ENCODE assay signal across 10 mouse cellular contexts in the genomic region with DNA sequence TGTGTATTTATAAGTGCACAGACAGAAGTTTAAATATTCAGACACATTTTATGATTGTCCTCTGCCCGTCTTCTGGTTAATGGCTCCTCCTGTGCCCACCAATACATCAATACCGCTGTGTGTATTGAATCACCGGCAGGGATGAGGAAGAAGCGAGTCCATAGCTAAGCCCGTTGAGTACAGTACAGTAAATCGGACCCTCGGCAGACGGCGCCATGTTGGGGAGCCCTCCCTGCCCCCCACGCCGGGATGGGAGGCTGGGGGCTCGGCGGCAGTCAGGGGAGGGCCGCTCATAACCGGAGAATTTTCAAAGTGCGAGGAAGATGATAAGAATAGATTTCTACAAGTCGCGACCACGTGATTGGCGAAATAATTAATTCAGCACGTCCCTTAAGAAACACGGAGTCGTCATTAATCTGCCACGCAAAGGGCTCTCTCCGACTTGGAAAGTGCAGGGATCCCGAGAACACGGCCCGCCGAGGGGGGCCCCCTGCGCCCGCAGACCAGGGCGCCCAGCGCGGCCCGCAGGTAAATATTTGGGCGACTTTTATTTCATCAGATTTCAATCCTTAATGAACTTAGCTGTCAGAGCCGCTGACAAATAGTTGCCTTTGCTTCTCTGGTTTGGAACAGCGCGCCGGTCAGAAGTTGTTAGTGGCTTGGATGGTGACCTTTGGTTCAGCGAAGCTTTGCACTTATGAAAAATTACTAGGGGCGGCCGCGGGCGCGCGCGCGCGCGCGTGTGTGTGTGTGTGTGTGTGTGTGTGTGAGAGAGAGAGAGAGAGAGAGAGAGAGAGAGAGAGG. TPM values are rescaled to one million over a fixed set of nuclear protein-coding genes. Genes with fewer than 3 reads are reported as not detected.
DNase-seq lines count a peak whose midpoint lies in the region; ATAC-seq and TF ChIP-seq lines count a peak whose summit lies in the region.
"Had no signal": no experiment of that assay in that cellular context is flagged by ENCODE, and none has a peak within 500 bp of the region (broad histone marks: within the 10 kb centered on the region; RNA-seq: fewer than 3 reads in every experiment).

No protein-coding gene starts in this region.

- no peak for ATAC-seq in kidney, postnatal 0 days (replicated peaks; ENCODE audit: low FRiP score, low read depth)
- ATAC-seq in intestine, embryonic 14.5 days (replicated peaks; ENCODE audit: low FRiP score, low TSS enrichment, low read depth): no peak
- ATAC-seq in neural tube, embryonic 15.5 days (ENCODE audit: low FRiP score): no peak
- no peak for ATAC-seq in midbrain, postnatal 0 days (ENCODE audit: low FRiP score)

- peaks cover 34% of the 10 kb centered on the region for H3K4me1 ChIP-seq in kidney, postnatal 0 days (replicated peaks; ENCODE audit: insufficient read depth, low read length)
- H3K4me1 ChIP-seq in intestine, embryonic 14.5 days (replicated peaks; ENCODE audit: control insufficient read depth, insufficient read depth, low read length): peaks cover 3% of the 10 kb centered on the region; the same call in 1 of the 2 replicates
- H3K4me1 ChIP-seq in neural tube, embryonic 15.5 days: peaks cover 92% of the 10 kb centered on the region
- H3K4me1 ChIP-seq in midbrain, postnatal 0 days (ENCODE audit: insufficient read depth, low read length): no peaks in the 10 kb centered on the region

- WGBS in kidney, postnatal 0 days: 4% methylated on average over 52 of the region's 52 CpGs
- WGBS in intestine, embryonic 14.5 days: 3% methylated on average over 52 of the region's 52 CpGs
- under 1% methylated on average over 52 of the region's 52 CpGs for WGBS in neural tube, embryonic 15.5 days
- WGBS in midbrain, postnatal 0 days: 1% methylated on average over 52 of the region's 52 CpGs

- peak overlapping the region; percentile 58 for H3K9ac ChIP-seq in kidney, postnatal 0 days (ENCODE audit: low read depth, low read length)
- H3K9ac ChIP-seq in intestine, embryonic 14.5 days (ENCODE audit: low read length): peak overlapping the region; percentile 29; the same call in 1 of the 2 replicates
- peak overlapping the region; percentile 45; the same call in 1 of the 2 replicates for H3K9ac ChIP-seq in neural tube, embryonic 15.5 days (replicated peaks)
- no peak overlapping the region for H3K9ac ChIP-seq in midbrain, postnatal 0 days (replicated peaks; ENCODE audit: low read length, poor library complexity, severe bottlenecking)

- no peaks in the 10 kb centered on the region for H3K9me3 ChIP-seq in kidney, postnatal 0 days (replicated peaks; ENCODE audit: low read length)
- no peaks in the 10 kb centered on the region for H3K9me3 ChIP-seq in intestine, embryonic 14.5 days (ENCODE audit: control insufficient read depth, low read length)
- no peaks in the 10 kb centered on the region for H3K9me3 ChIP-seq in neural tube, embryonic 15.5 days (replicated peaks)
- H3K9me3 ChIP-seq in midbrain, postnatal 0 days (ENCODE audit: low read length): no peaks in the 10 kb centered on the region

- peak; percentile 6 to 16 for DNase-seq in cerebellum, postnatal 10 days
- DNase-seq in cerebellum, adult 9-11 months: no peak
- no peak for DNase-seq in kidney, postnatal 0 days (ENCODE audit: low spot score)
- DNase-seq in kidney, adult 8-10 months: no peak
- peak; percentile 75 for DNase-seq in intestine, embryonic 14.5 days (ENCODE audit: low spot score)
- DNase-seq in midbrain, postnatal 0 days (ENCODE audit: low spot score): no peak
- DNase-seq in cerebellum, adult 8-10 months: no peak

- H3K4me2 ChIP-seq in kidney, postnatal 0 days (ENCODE audit: low read length): peak overlapping the region; percentile 68
- H3K4me2 ChIP-seq in intestine, embryonic 14.5 days (ENCODE audit: low read length): peak overlapping the region; percentile 49
- peak overlapping the region; percentile 58 for H3K4me2 ChIP-seq in neural tube, embryonic 15.5 days
- no peak overlapping the region for H3K4me2 ChIP-seq in midbrain, postnatal 0 days (ENCODE audit: low read depth, low read length, poor library complexity, severe bottlenecking)

- H3K27ac ChIP-seq in kidney, postnatal 0 days: peak overlapping the region; percentile 32
- H3K27ac ChIP-seq in intestine, embryonic 14.5 days (ENCODE audit: low read depth): peak overlapping the region; percentile 70
- peak overlapping the region; percentile 91 for H3K27ac ChIP-seq in neural tube, embryonic 15.5 days (replicated peaks)
- no peak overlapping the region for H3K27ac ChIP-seq in midbrain, postnatal 0 days (ENCODE audit: low read depth, low read length)

- H3K27me3 ChIP-seq in kidney, postnatal 0 days (ENCODE audit: insufficient read depth, low read length): no peaks in the 10 kb centered on the region
- H3K27me3 ChIP-seq in intestine, embryonic 14.5 days (replicated peaks; ENCODE audit: control insufficient read depth, insufficient read depth, low read length): peaks cover 97% of the 10 kb centered on the region
- no peaks in the 10 kb centered on the region for H3K27me3 ChIP-seq in neural tube, embryonic 15.5 days (replicated peaks)
- H3K27me3 ChIP-seq in midbrain, postnatal 0 days (ENCODE audit: insufficient read depth, low read length): peaks cover 94% of the 10 kb centered on the region

- peak overlapping the region; percentile 33 for H3K4me3 ChIP-seq in kidney, postnatal 0 days (replicated peaks; ENCODE audit: low read depth, low read length)
- H3K4me3 ChIP-seq in intestine, embryonic 14.5 days (ENCODE audit: low read depth, low read length): peak overlapping the region; percentile 30
- H3K4me3 ChIP-seq in neural tube, embryonic 15.5 days (replicated peaks): peak overlapping the region; percentile 30
- H3K4me3 ChIP-seq in midbrain, postnatal 0 days (ENCODE audit: low read depth, low read length): no peak overlapping the region

- H3K36me3 ChIP-seq in kidney, postnatal 0 days (ENCODE audit: insufficient read depth, low read length): 0 out of 2 replicates have a peak, but pooled peaks cover 4% of the 10 kb centered on the region
- H3K36me3 ChIP-seq in intestine, embryonic 14.5 days (ENCODE audit: control insufficient read depth, insufficient read depth, low read length): no peaks in the 10 kb centered on the region
- H3K36me3 ChIP-seq in neural tube, embryonic 15.5 days: no peaks in the 10 kb centered on the region
- no peaks in the 10 kb centered on the region for H3K36me3 ChIP-seq in midbrain, postnatal 0 days (ENCODE audit: insufficient read depth, low read length)

- no peak for TF ChIP-seq CTCF in kidney, postnatal 0 days (IDR thresholded peaks at IDR 0.05; ENCODE audit: low read depth)
- no peak for TF ChIP-seq CTCF in midbrain, postnatal 0 days (IDR thresholded peaks at IDR 0.05)

RNA-seq across cellular contexts. Expression of a gene that starts 6.2 kb away (rescaled TPM):
- polyA plus RNA-seq in kidney, postnatal 0 days (2015; fragmentation: Nextera tagmentation; extraction: Ambion mirVana): 1.1 and 1.3 TPM in 2 replicates
- polyA plus RNA-seq in intestine, embryonic 14.5 days (2014; fragmentation: Nextera tagmentation; extraction: Ambion mirVana): 0.38 and 0.66 TPM in 2 replicates
- 0.96 and 2.0 TPM in 2 replicates for polyA plus RNA-seq in neural tube, embryonic 15.5 days (2015; fragmentation: Nextera tagmentation; extraction: Ambion mirVana)
- total RNA-seq in midbrain, postnatal 0 days (2014; rRNA removed): not detected in 2 replicates
- not detected in 2 replicates for polyA plus RNA-seq in midbrain, postnatal 0 days (2015; fragmentation: Nextera tagmentation; extraction: Ambion mirVana)
- total RNA-seq: liver, adult 2 months; monocyte, adult 5-6 weeks had no signal
- polyA plus RNA-seq: liver, adult 2 months had no signal

RNA-seq across cellular contexts. Expression of a gene that starts 21.0 kb away (rescaled TPM):
- polyA plus RNA-seq in kidney, postnatal 0 days (2015; fragmentation: Nextera tagmentation; extraction: Ambion mirVana): 3.3 and 4.4 TPM in 2 replicates
- polyA plus RNA-seq in intestine, embryonic 14.5 days (2014; fragmentation: Nextera tagmentation; extraction: Ambion mirVana): 1.6 and 2.9 TPM in 2 replicates
- 4.3 and 4.5 TPM in 2 replicates for polyA plus RNA-seq in neural tube, embryonic 15.5 days (2015; fragmentation: Nextera tagmentation; extraction: Ambion mirVana)
- total RNA-seq in midbrain, postnatal 0 days (2014; rRNA removed): 1.2 TPM in 1 of 2 replicates, not detected in the other
- polyA plus RNA-seq in midbrain, postnatal 0 days (2015; fragmentation: Nextera tagmentation; extraction: Ambion mirVana): not detected in 2 replicates
- total RNA-seq: monocyte, adult 5-6 weeks had no signal

RNA-seq across cellular contexts. Expression of a gene that starts 21.0 kb away (rescaled TPM):
- 7.9 and 8.0 TPM in 2 replicates for polyA plus RNA-seq in kidney, postnatal 0 days (2015; fragmentation: Nextera tagmentation; extraction: Ambion mirVana)
- polyA plus RNA-seq in intestine, embryonic 14.5 days (2014; fragmentation: Nextera tagmentation; extraction: Ambion mirVana): 27.6 and 27.8 TPM in 2 replicates
- 14.5 and 29.1 TPM in 2 replicates for polyA plus RNA-seq in neural tube, embryonic 15.5 days (2015; fragmentation: Nextera tagmentation; extraction: Ambion mirVana)
- total RNA-seq in midbrain, postnatal 0 days (2014; rRNA removed): 11.6 TPM in 1 of 2 replicates, not detected in the other
- not detected in 2 replicates for polyA plus RNA-seq in midbrain, postnatal 0 days (2015; fragmentation: Nextera tagmentation; extraction: Ambion mirVana)
- total RNA-seq: liver, adult 2 months; monocyte, adult 5-6 weeks had no signal
- polyA plus RNA-seq: liver, adult 2 months had no signal

RNA-seq across cellular contexts. Expression of a gene that starts 28.3 kb away (rescaled TPM):
- 73.4 and 76.7 TPM in 2 replicates for polyA plus RNA-seq in kidney, postnatal 0 days (2015; fragmentation: Nextera tagmentation; extraction: Ambion mirVana)
- 6.1 and 8.4 TPM in 2 replicates for polyA plus RNA-seq in intestine, embryonic 14.5 days (2014; fragmentation: Nextera tagmentation; extraction: Ambion mirVana)
- polyA plus RNA-seq in neural tube, embryonic 15.5 days (2015; fragmentation: Nextera tagmentation; extraction: Ambion mirVana): 12.4 and 12.5 TPM in 2 replicates
- 0.05 TPM in 1 of 2 replicates, not detected in the other for total RNA-seq in midbrain, postnatal 0 days (2014; rRNA removed)
- polyA plus RNA-seq in midbrain, postnatal 0 days (2015; fragmentation: Nextera tagmentation; extraction: Ambion mirVana): not detected in 2 replicates
- total RNA-seq: liver, adult 2 months; monocyte, adult 5-6 weeks had no signal

RNA-seq across cellular contexts. Expression of a gene that starts 30.1 kb away (rescaled TPM):
- polyA plus RNA-seq in kidney, postnatal 0 days (2015; fragmentation: Nextera tagmentation; extraction: Ambion mirVana): 1.2 and 1.8 TPM in 2 replicates
- polyA plus RNA-seq in intestine, embryonic 14.5 days (2014; fragmentation: Nextera tagmentation; extraction: Ambion mirVana): 0.62 TPM in 1 of 2 replicates, not detected in the other
- 1.7 and 2.1 TPM in 2 replicates for polyA plus RNA-seq in neural tube, embryonic 15.5 days (2015; fragmentation: Nextera tagmentation; extraction: Ambion mirVana)
- not detected in 2 replicates for total RNA-seq in midbrain, postnatal 0 days (2014; rRNA removed)
- not detected in 2 replicates for polyA plus RNA-seq in midbrain, postnatal 0 days (2015; fragmentation: Nextera tagmentation; extraction: Ambion mirVana)
- total RNA-seq: liver, adult 2 months; monocyte, adult 5-6 weeks had no signal
- polyA plus RNA-seq: liver, adult 2 months had no signal

Comparison
In these comparisons a context has a peak if more than half of its experiments do, and no peak if none do; other contexts are left out.
1. DNase-seq: peak in cerebellum, postnatal 10 days (2 of 2) and intestine, embryonic 14.5 days (single experiment); none in cerebellum, adult 9-11 months (single experiment), kidney, postnatal 0 days (single experiment), kidney, adult 8-10 months (0 of 2), midbrain, postnatal 0 days (single experiment) and cerebellum, adult 8-10 months (single experiment).